Mouse (Mus musculus) heart, postnatal 0 days (tissue): ENCODE measurements at regions not wholly inside any gene's neighbourhood (a gene's known extent, or its start where the extent isn't known, plus 50 kb on each side); places are given as distances from the start of the nearest gene placed in this dataset.

Experiments
- ATAC-seq: fragments of 200-750 bp; cut with Nextera tagmentation; 2 replicates; pipeline ENCODE4 v1.8.0; 2017; ENCODE audit warnings: low read depth, moderate number of reproducible peaks, moderate library complexity; ENCODE audit not compliant: insufficient read depth
- DNase-seq: peaks from one replicate; pipeline ENCODE4 v3.0.0-alpha.2; 2016; ENCODE audit warnings: low spot score
- H3K27ac ChIP-seq: fragments of 300-500 bp; sonication (generic); 2 replicates; pipeline ENCODE4 v1.5.1; 2014; ENCODE audit warnings: low read depth, mild to moderate bottlenecking
- H3K27me3 ChIP-seq: fragments of 300-500 bp; sonication (generic); 2 replicates; pipeline ENCODE4 v1.6.1; 2014; ENCODE audit warnings: low read length, mixed read lengths; ENCODE audit not compliant: control insufficient read depth, insufficient read depth
- H3K36me3 ChIP-seq: fragments of 300-500 bp; sonication (generic); replicated peaks from 2 replicates; pipeline ENCODE4 v1.6.1; 2014; ENCODE audit warnings: low read length, mixed read lengths; ENCODE audit not compliant: control insufficient read depth, insufficient read depth
- H3K4me1 ChIP-seq: fragments of 300-500 bp; sonication (generic); 2 replicates; pipeline ENCODE4 v1.6.1; 2014; ENCODE audit warnings: antibody characterized with exemption; ENCODE audit not compliant: control insufficient read depth, insufficient read depth
- H3K4me2 ChIP-seq: fragments of 300-500 bp; sonication (generic); 2 replicates; pipeline ENCODE4 v1.6.1; 2014; ENCODE audit warnings: low read depth, mild to moderate bottlenecking, low read length, moderate library complexity
- H3K4me3 ChIP-seq: fragments of 300-500 bp; sonication (generic); 2 replicates; pipeline ENCODE4 v1.5.1; 2014; ENCODE audit warnings: low read depth, low read length
- H3K9ac ChIP-seq: fragments of 300-500 bp; sonication (generic); replicated peaks from 2 replicates; pipeline ENCODE4 v1.6.1; 2014; ENCODE audit warnings: low read depth, low read length, mixed read lengths
- H3K9me3 ChIP-seq: fragments of 300-500 bp; sonication (generic); replicated peaks from 2 replicates; pipeline ENCODE4 v1.6.1; 2016; ENCODE audit warnings: low read length; ENCODE audit not compliant: control insufficient read depth
- CTCF ChIP-seq: IDR thresholded peaks from 2 replicates; pipeline ENCODE4 v1.5.1; 2016; ENCODE audit warnings: antibody characterized with exemption, control low read depth, low read depth
- EP300 ChIP-seq: IDR thresholded peaks from 2 replicates; pipeline ENCODE4 v1.6.1; 2016; ENCODE audit warnings: antibody characterized with exemption, low read depth
- WGBS: fragments of 180-500 bp; shearing (Covaris S2); extraction: QIAGEN DNeasy Blood & Tissue Kit; methylation state at CpG from one replicate; pipeline ENCODE4 v1.1.7; 2014; 5-methylcytosine and 5-hydroxymethylcytosine counted together

GRCm38 (mm10) chr2:169412361-169412760 is 175.2 kb downstream of the Gm11011 start:
- ATAC-seq (no peak), DNase-seq (no peak)
- H3K4me2 ChIP-seq = no peak overlapping the region
- H3K9me3 ChIP-seq = no peaks in the 10 kb centered on the region
- H3K27ac ChIP-seq = no peak overlapping the region
- H3K4me3 ChIP-seq = no peak overlapping the region
- no peak overlapping the region for H3K9ac ChIP-seq
- no peaks in the 10 kb centered on the region for H3K4me1 ChIP-seq
- no peaks in the 10 kb centered on the region for H3K36me3 ChIP-seq
- TF ChIP-seq CTCF = no peak
- TF ChIP-seq EP300 = no peak
- no peaks in the 10 kb centered on the region for H3K27me3 ChIP-seq
- WGBS = 76% methylated on average over 6 of the region's 6 CpGs

GRCm38 (mm10) chr2:169410080-169410479 is 177.5 kb downstream of the Gm11011 start:
- Histone ChIP-seq H3K9me3 (no peaks in the 10 kb centered on the region), H3K4me1 (no peaks in the 10 kb centered on the region), H3K4me3 (no peak overlapping the region), H3K27ac (no peak overlapping the region), H3K27me3 (no peaks in the 10 kb centered on the region), H3K4me2 (no peak overlapping the region), H3K36me3 (no peaks in the 10 kb centered on the region), H3K9ac (no peak overlapping the region)
- DNase-seq = no peak
- ATAC-seq = no peak
- WGBS = 53% methylated on average over 3 of the region's 3 CpGs
- TF ChIP-seq CTCF = no peak
- TF ChIP-seq EP300 = no peak

GRCm38 (mm10) chr2:169404908-169405690 is 182.4 kb downstream of the Gm11011 start:
- H3K27me3 ChIP-seq = no peaks in the 10 kb centered on the region
- no peak for DNase-seq
- 42% methylated on average over 6 of the region's 6 CpGs for WGBS

GRCm38 (mm10) chr2:169397758-169398157 is 189.8 kb downstream of the Gm11011 start:
- no peak for ATAC-seq
- no peak overlapping the region for H3K4me2 ChIP-seq

More at GRCm38 (mm10) chr2:169404908-169405690, 182.4 kb downstream of the Gm11011 start:
- TF ChIP-seq CTCF (no peak), EP300 (no peak)
- Histone ChIP-seq H3K4me1 (no peaks in the 10 kb centered on the region), H3K9me3 (no peaks in the 10 kb centered on the region), H3K4me3 (no peak overlapping the region), H3K36me3 (no peaks in the 10 kb centered on the region), H3K9ac (no peak overlapping the region), H3K27ac (no peak overlapping the region), H3K4me2 (no peak overlapping the region)
- no peak for ATAC-seq

DNA sequence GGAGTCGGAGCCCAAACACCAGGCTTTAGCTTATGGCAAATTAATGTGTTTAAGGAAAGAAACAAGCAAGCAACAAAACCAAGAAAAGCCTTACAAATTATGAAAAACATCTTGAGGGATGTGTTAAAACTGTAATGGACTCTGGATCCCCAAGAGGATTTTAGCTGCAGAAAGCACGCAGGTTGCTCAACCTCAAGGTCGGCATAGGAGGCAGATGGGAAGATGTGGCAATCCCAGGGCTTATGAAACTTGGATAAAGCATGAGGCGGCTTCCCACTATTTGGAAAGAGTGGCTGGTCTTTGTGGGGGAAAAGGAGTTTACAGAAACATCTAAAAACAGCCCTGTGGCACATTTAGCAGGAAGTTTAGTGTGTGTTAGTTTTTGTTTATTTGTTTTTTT is 190.5 kb downstream of the Gm11011 start:
- WGBS = 73% methylated on average over 4 of the region's 4 CpGs
- no peak overlapping the region for H3K4me2 ChIP-seq
- DNase-seq = no peak

More at GRCm38 (mm10) chr2:169397758-169398157, 189.8 kb downstream of the Gm11011 start:
- Histone ChIP-seq H3K9ac (no peak overlapping the region), H3K4me1 (no peaks in the 10 kb centered on the region), H3K4me3 (no peak overlapping the region), H3K36me3 (no peaks in the 10 kb centered on the region), H3K27me3 (no peaks in the 10 kb centered on the region), H3K27ac (no peak overlapping the region), H3K9me3 (no peaks in the 10 kb centered on the region)
- TF ChIP-seq EP300 (no peak), CTCF (no peak)
- DNase-seq = no peak
- WGBS = 77% methylated on average over 6 of the region's 6 CpGs

GRCm38 (mm10) chr2:169396294-169396693 is 191.3 kb downstream of the Gm11011 start:
- H3K27me3 ChIP-seq = no peaks in the 10 kb centered on the region
- ATAC-seq = no peak
- H3K9ac ChIP-seq = no peak overlapping the region
- DNase-seq = no peak
- WGBS = 72% methylated on average over 4 of the region's 4 CpGs
- no peaks in the 10 kb centered on the region for H3K9me3 ChIP-seq
- no peaks in the 10 kb centered on the region for H3K36me3 ChIP-seq
- no peak overlapping the region for H3K4me3 ChIP-seq
- TF ChIP-seq EP300 (no peak), CTCF (no peak)
- no peaks in the 10 kb centered on the region for H3K4me1 ChIP-seq
- no peak overlapping the region for H3K4me2 ChIP-seq
- H3K27ac ChIP-seq = no peak overlapping the region

More for the DNA sequence above, 190.5 kb downstream of the Gm11011 start:
- H3K9ac ChIP-seq = no peak overlapping the region
- H3K36me3 ChIP-seq = no peaks in the 10 kb centered on the region
- no peak for ATAC-seq
- TF ChIP-seq CTCF (no peak), EP300 (no peak)
- H3K9me3 ChIP-seq = no peaks in the 10 kb centered on the region
- H3K27ac ChIP-seq = no peak overlapping the region
- H3K4me3 ChIP-seq = no peak overlapping the region
- H3K4me1 ChIP-seq = no peaks in the 10 kb centered on the region
- no peaks in the 10 kb centered on the region for H3K27me3 ChIP-seq
